Mouse (Mus musculus) ES-E14 (cell line): ENCODE data around the gene Hoxd13.

Experiments used
- CHD2 ChIP-seq: IDR thresholded peaks from 2 replicates; pipeline ENCODE4 v1.6.1; 2014; ENCODE audit warnings: mild to moderate bottlenecking, low read depth, low read length, inconsistent platforms
- HCFC1 ChIP-seq: IDR thresholded peaks from 2 replicates; pipeline ENCODE4 v1.6.1; 2012; ENCODE audit warnings: low read length, inconsistent platforms, borderline replicate concordance; ENCODE audit not compliant: insufficient read depth
- MAFK ChIP-seq: IDR thresholded peaks from 2 replicates; pipeline ENCODE4 v1.6.1; 2014; ENCODE audit warnings: mild to moderate bottlenecking, low read depth, low read length, inconsistent platforms; ENCODE audit not compliant: insufficient read depth
- ZNF384 ChIP-seq: IDR thresholded peaks from 2 replicates; pipeline ENCODE4 v1.6.1; 2012; ENCODE audit warnings: low read depth, low read length, inconsistent platforms

- TF ChIP-seq HCFC1 (no peak), MAFK (no peak), CHD2 (no peak), ZNF384 (no peak)
These were observed 23.2 kb downstream of the Hoxd13 start, which contains the start of gene Hoxd10 for GRCm38 (mm10) chr2:74691022-74691951.
